Mouse (Mus musculus) 3T3-L1 (cell line): Measurements from ENCODE around the gene Cacna1s.
A peak's percentile ranks its signal among the peaks of the same experiment; 100 is the strongest.

Experiments
- DNase-seq: peaks from one replicate; pipeline ENCODE4 v3.0.0-alpha.2; 2015; ENCODE audit warnings: low read depth, low spot score

Gene Cacna1s

GRCm38 (mm10) chr1:136117069-136117468, 64.5 kb downstream of the Cacna1s start:
- DNase-seq = no peak

- peak; percentile 63 for DNase-seq
Measured at GRCm38 (mm10) chr1:136118875-136119274, 66.3 kb downstream of the Cacna1s start.

DNA sequence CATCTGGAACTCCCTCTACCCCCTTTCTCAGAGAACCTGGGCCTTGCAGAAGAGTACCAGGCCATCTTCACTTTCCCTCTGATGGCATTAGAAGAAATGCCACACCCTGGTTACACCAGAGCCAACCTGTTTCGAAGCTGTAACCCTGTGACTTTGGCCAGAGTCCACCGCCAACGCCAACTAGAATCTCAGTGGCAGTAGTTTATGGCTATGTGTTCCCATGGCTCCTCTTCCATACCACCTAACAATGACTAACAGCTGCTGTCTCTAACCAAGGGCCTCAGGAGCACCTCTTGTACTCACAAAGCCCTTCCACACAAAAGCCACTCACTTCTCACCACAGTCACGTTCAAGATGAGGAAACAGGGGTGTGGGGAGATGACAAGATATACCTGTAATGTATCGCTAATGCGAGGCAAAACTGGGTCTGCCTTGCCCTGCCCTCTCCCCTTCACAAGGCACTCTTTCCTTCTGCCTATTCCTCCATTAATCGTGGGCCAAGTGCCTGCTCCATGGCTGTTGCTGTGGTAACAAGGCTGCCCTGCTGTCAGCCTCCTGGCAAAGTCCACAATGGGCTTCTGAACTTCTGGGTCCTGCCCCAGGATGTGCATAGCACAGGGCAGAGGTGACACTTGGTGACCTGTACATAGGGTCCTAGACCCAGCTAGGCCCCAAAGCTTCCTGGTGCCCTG, 67.2 kb downstream of the Cacna1s start:
- peak; percentile 18 for DNase-seq

DNA sequence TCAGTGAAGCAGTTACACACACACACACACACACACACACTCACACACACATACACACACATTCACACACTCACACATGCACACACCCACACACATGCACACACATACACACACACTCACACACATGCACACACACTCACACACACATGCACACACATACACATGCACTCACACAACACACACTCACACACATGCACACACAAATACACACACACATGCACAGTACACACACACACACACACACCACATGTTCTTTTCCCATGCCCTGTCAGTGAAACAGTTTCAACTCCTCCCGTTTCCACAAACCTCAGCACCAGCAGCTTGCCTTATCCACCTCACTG, 67.7 kb downstream of the Cacna1s start:
- DNase-seq = no peak

DNA sequence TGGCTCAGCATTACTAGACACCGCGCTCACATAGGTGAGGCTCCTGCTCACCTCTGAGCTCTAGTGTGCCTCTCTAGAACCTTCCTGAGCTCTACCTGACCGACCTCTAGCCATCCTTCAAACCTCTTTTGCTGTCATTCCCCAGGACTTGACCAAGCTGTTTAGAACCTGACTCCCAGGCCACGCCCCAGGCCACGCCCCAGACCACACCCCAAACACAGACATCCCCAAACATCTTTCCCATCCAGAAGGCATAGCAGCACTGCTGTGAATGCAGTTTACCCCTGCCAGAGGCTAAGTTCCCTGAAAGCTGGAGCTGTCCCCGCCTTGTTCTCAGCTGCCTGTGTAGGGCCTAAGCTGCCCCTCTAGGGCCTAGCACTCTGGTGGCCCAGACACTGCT, 68.2 kb downstream of the Cacna1s start:
- DNase-seq = peak; percentile 26

DNA sequence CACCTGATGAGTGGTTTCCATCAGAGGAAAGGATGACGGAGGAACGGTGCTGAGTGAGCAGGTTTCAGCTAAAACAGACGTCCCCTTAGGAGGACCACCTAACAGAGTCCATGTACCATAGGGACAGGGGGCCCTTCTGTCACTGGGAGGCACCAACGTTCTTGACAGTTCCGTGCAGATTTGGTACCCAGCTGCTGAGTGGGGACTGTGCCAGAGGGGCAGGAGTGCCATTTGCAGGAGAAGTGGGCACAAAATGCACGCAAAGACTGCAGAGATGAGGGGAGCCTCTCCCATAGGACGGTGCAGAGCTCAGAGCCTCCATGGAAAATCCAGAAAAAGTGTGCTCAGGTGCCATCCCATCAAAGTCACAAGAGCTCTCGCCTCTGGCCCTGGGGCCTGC, 69.5 kb downstream of the Cacna1s start:
- DNase-seq = no peak

- peak; percentile 19 for DNase-seq
Measured at GRCm38 (mm10) chr1:136126159-136126765, 73.7 kb downstream of the Cacna1s start.

GRCm38 (mm10) chr1:136126895-136127294, 74.3 kb downstream of the Cacna1s start:
- DNase-seq = peak; percentile 99

GRCm38 (mm10) chr1:136127856-136128255, 75.3 kb downstream of the Cacna1s start:
- DNase-seq = peak; percentile 49

DNA sequence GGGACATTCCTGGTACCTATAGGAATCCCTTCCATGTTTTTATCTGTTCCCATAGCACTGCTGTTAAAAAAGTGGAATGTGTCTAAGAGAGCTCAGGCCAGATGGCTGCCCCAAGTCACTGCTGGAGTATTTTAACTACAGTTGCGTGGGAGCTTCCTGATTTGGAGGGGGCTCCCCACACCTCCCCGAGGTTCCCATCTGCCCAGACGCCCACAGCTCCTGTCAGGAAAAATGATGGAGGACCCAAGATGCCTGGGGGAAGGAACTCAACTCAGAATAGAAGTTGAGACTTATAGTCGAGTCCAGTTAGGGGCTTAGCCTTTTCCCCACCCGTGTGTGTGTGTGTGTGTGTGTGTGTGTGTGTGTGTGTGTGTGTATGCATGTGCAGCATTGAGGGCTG, 75.9 kb downstream of the Cacna1s start:
- peak; percentile 71 for DNase-seq

DNA sequence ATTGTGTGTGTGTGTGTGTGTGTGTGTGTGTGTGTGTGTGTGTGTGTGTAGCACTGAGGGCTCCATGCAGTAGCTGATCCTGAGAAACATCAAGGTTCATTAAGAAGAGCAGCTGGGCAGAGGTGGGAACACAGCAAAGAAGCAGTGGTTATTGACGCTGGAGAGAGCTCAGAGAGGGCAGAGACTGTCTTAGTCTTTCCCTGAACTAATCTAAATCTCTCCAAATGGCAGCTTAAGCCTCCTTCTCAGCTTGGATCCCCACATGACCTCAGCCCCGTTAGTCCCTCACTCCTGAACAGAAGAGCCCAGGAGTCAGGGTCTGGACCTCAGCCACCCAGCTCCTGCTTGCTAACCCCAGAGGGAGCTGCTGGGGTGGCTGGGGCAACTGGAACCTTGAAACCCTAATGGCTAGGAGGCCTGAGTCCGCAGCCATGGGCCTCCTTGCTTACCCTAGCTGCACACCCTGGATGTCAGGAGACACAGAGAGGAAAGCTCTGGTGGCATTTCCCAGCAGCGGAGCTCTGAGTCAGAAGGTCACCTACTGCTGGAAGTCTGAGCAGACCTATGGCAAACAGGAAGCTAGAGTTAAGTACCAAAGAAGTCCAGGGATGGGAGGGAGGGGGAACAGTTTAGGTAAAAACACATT, 76.5 kb downstream of the Cacna1s start:
- peak; percentile 53 for DNase-seq

- DNase-seq = peak; percentile 71
Measured at GRCm38 (mm10) chr1:136130107-136130506, 77.6 kb downstream of the Cacna1s start.

GRCm38 (mm10) chr1:136130951-136131558, 78.5 kb downstream of the Cacna1s start, which contains the start of gene Kif21b:
Kif21b (plus strand) TSS chr1:136131389.
- DNase-seq = peak; percentile 67

- DNase-seq = no peak
Measured at GRCm38 (mm10) chr1:136131603-136132291, 79.2 kb downstream of the Cacna1s start.

DNA sequence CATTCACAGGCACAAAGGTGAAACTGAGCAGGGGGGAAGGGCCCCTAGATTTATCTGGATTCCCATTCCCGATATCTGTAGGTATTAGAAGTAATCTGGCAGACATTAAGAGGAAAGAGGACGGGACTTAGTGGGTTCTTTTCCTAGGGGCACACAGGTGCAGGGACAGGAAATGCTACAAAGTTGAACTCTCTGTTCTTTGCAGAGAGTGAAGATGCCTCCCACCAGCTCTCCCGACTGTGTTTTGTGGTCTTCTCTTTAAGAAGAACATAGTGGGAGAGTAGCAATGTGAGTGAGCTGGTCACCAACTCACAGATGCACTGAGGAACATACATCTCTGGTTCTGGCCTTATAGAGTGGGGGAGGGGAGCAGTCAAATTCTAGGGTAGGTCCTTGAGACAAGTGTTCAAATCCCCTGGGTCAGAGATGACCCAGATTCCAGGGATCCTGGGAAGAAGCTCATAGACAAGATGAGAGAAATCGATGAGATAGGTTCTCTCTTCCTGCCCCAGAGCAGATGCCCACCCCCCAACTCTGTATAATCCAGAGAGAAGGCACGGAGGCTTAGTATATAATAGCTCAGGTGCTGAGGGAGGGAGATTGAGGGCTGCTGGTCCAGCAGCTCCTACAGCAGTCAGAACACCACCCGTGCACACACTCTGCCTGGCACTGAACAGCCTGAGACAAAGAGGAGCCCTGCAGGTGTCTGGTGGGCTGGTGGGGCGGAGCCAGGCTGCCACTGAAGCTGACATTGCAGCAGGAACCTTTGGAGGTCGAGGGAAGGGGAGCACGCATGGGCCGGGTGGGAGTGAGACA, 80.0 kb downstream of the Cacna1s start:
- no peak for DNase-seq

GRCm38 (mm10) chr1:136133570-136134240, 81.2 kb downstream of the Cacna1s start:
- DNase-seq = no peak

DNA sequence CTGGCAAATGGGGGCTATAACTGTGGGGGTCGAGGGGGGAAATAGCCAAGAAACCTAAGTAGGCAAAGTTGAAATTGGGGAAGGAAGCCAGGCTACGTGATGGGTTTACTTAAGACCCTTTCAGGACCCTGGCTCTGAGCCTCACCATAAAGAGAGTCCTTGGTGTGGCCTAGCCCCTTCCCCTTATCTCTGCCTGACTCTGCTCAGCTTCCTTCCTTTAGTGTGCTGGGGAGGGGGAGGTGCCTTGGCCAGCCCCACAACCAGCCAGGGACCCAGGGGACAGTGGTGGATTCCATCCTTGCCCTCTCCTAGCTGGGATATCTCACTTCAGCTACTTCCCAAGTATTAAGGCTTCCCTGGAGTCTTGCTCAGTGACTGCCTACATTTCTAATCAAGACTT, 82.0 kb downstream of the Cacna1s start:
- no peak for DNase-seq

DNA sequence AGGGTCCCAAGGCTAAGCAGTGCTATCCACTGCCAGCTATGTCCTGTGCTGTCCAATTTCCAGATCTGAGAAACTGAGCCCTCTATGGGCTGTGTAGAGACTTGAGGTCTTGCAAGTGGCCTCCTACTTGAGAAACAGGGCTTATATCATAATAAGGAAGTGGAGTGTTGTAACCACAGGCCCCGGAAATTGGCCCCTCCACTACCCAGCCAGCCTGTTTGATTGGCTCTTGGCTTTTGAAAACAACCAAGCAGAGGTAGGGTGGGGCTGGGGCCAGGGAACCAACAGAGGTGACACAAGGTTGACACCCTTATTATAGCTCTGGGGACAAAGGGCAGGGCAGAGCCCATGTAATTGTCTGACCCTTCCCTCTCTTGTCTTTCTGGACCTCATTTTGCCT, 82.5 kb downstream of the Cacna1s start:
- DNase-seq = peak; percentile 51

DNA sequence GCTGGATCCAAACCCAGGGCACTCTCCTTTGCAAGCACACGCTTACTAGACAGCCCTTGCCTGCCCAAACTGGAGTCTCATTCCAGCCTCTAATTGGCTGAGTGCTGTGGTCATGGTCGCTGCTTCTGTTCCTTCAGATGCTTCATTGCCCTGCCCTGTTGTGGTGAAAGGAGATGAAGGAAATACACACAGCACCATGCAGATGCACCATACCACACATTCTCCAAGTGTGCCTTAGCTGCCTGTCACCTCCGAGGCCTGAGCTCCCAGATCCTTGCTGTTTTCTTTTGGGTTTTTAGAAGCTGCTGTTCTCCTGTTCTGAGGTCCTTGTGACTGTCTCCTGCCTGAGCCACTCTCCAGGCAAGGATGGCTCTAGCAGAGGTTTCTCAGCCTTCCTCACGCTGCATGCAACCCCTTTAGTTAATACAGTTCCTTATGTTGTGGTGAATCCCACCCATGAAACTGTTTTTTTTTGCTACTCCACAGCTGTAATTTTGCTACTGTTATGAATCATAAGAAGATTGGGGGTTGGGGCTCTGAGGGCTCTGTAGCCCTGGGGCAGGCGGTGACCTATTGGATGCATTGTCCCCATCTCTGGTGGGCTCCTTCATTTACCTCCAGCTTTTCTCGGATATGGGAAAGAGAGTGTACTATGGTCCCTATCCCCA, 83.4 kb downstream of the Cacna1s start:
- DNase-seq = peak; percentile 43

GRCm38 (mm10) chr1:136136547-136136946, 84.0 kb downstream of the Cacna1s start:
- peak; percentile 76 for DNase-seq
